8 mouse cellular contexts compared by ENCODE assay signal in the genomic region with DNA sequence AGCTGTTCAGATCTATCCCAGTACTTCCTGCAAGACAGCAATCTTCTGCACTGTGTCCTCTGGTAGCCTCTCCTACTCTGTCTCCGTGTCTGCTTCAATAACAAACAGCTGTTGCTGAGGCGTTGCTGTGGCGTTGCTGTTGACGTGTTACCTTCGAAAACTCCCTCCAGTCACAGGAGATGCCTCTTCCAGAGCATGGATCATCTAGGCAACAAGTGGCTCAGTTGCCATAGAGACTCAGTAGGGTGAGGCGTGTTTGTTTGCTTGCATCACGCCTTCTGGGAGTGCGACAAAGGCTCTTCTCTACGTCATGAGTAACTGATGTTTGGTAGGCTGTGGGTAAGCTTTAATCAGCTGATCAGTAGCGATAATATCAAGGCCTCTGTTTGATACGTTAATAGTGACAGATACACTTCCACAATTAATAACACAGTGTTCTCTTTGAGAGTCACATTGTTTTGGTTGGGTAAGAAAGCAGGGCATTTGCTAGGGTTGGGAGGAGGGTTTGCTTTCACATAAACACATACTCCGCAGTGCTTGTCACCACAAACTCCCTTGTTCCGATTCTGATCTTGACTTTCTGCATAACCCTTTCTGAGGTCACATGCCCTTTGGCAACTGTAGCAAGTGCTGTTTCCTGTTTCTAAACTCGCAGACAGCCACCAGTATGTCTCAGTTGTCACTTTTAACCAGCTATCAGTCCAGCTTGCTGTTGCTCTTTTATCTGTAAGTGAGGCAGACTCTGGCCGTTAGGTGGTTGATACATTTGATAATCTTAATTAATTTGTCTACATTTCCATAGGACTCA. TPM values are rescaled to one million over a fixed set of nuclear protein-coding genes. Genes with fewer than 3 reads are reported as not detected.
A peak's percentile ranks its signal among the peaks of the same experiment; 100 is the strongest.
DNase-seq lines count a peak whose midpoint lies in the region; ATAC-seq and TF ChIP-seq lines count a peak whose summit lies in the region.

No protein-coding gene starts in this region.

- no peak overlapping the region for H3K9ac ChIP-seq in forebrain, embryonic 14.5 days (ENCODE audit: low read length)
- H3K9ac ChIP-seq in forebrain, embryonic 13.5 days: no peak overlapping the region
- no peak overlapping the region for H3K9ac ChIP-seq in embryonic facial prominence, embryonic 14.5 days (ENCODE audit: low read depth, low read length)
- H3K9ac ChIP-seq in forebrain, embryonic 16.5 days (replicated peaks; ENCODE audit: low read depth, low read length): no peak overlapping the region

- no peaks in the 10 kb centered on the region for H3K36me3 ChIP-seq in forebrain, embryonic 14.5 days (ENCODE audit: control insufficient read depth, insufficient read depth, low read length)
- H3K36me3 ChIP-seq in forebrain, embryonic 13.5 days (ENCODE audit: poor library complexity, severe bottlenecking): no peaks in the 10 kb centered on the region
- H3K36me3 ChIP-seq in embryonic facial prominence, embryonic 14.5 days (ENCODE audit: control insufficient read depth, insufficient read depth, low read length): no peaks in the 10 kb centered on the region
- H3K36me3 ChIP-seq in macrophage (ENCODE audit: inconsistent target): no peaks in the 10 kb centered on the region
- no peaks in the 10 kb centered on the region for H3K36me3 ChIP-seq in thymus, adult 2 months (ENCODE audit: control insufficient read depth, insufficient read depth, low read length)
- no peaks in the 10 kb centered on the region for H3K36me3 ChIP-seq in forebrain, embryonic 16.5 days (ENCODE audit: control insufficient read depth, insufficient read depth)

- no peaks in the 10 kb centered on the region for H3K4me1 ChIP-seq in forebrain, embryonic 14.5 days (ENCODE audit: control insufficient read depth, insufficient read depth, low read length)
- no peaks in the 10 kb centered on the region for H3K4me1 ChIP-seq in forebrain, embryonic 13.5 days
- no peaks in the 10 kb centered on the region for H3K4me1 ChIP-seq in embryonic facial prominence, embryonic 14.5 days (ENCODE audit: control insufficient read depth, insufficient read depth, low read length)
- H3K4me1 ChIP-seq in thymus, adult 2 months (replicated peaks; ENCODE audit: control insufficient read depth, insufficient read depth, low read length): peaks cover 14% of the 10 kb centered on the region
- no peaks in the 10 kb centered on the region for H3K4me1 ChIP-seq in forebrain, embryonic 16.5 days (replicated peaks; ENCODE audit: control insufficient read depth, insufficient read depth, low read length)

- 80% methylated on average over 15 of the region's 15 CpGs for WGBS in forebrain, embryonic 14.5 days
- 80% methylated on average over 15 of the region's 15 CpGs for WGBS in forebrain, embryonic 13.5 days
- WGBS in embryonic facial prominence, embryonic 14.5 days: 51% methylated on average over 15 of the region's 15 CpGs
- 5% methylated on average over 15 of the region's 15 CpGs for WGBS in macrophage (ENCODE audit: missing documents)
- 3% methylated on average over 15 of the region's 15 CpGs for WGBS in thymus, adult 2 months
- WGBS in forebrain, embryonic 16.5 days: 73% methylated on average over 15 of the region's 15 CpGs

- no peak overlapping the region for H3K27ac ChIP-seq in forebrain, embryonic 14.5 days (ENCODE audit: low read depth, low read length)
- no peak overlapping the region for H3K27ac ChIP-seq in forebrain, embryonic 13.5 days
- H3K27ac ChIP-seq in embryonic facial prominence, embryonic 14.5 days (replicated peaks; ENCODE audit: low read depth, low read length): 0 out of 2 replicates have a peak overlapping the region, but pooled peaks have one; percentile 4
- peak overlapping the region; percentile 94 for H3K27ac ChIP-seq in macrophage
- H3K27ac ChIP-seq in thymus, adult 2 months (ENCODE audit: control insufficient read depth, insufficient read depth, low read length): peak overlapping the region; percentile 92
- H3K27ac ChIP-seq in forebrain, embryonic 16.5 days (ENCODE audit: low read length): no peak overlapping the region

- H3K9me3 ChIP-seq in forebrain, embryonic 14.5 days (replicated peaks; ENCODE audit: control insufficient read depth, low read length): no peaks in the 10 kb centered on the region
- H3K9me3 ChIP-seq in forebrain, embryonic 13.5 days (replicated peaks): no peaks in the 10 kb centered on the region
- H3K9me3 ChIP-seq in embryonic facial prominence, embryonic 14.5 days (ENCODE audit: control insufficient read depth, low read length): no peaks in the 10 kb centered on the region
- no peaks in the 10 kb centered on the region for H3K9me3 ChIP-seq in forebrain, embryonic 16.5 days (ENCODE audit: control insufficient read depth, low read length)

- no peaks in the 10 kb centered on the region for H3K79me2 ChIP-seq in macrophage (ENCODE audit: inconsistent target)

- no peak for TF ChIP-seq POLR2A in thymus, adult 2 months (IDR thresholded peaks at IDR 0.05; ENCODE audit: control insufficient read depth, extremely low read depth, insufficient read depth, low read length, poor library complexity)

- DNase-seq in forebrain, embryonic 14.5 days (ENCODE audit: low spot score): peak; percentile 1
- DNase-seq in B cell, adult 2 months: peak; percentile 78 to 84
- peak; percentile 26 for DNase-seq in embryonic facial prominence, embryonic 14.5 days (ENCODE audit: low spot score)
- peak; percentile 53 for DNase-seq in kidney, adult 9 months
- DNase-seq in thymus, adult 2 months: peak; percentile 69

- no peak overlapping the region for H3K4me3 ChIP-seq in forebrain, embryonic 14.5 days (ENCODE audit: low read depth, low read length)
- H3K4me3 ChIP-seq in forebrain, embryonic 13.5 days: no peak overlapping the region
- no peak overlapping the region for H3K4me3 ChIP-seq in embryonic facial prominence, embryonic 14.5 days (ENCODE audit: low read depth, low read length)
- peak overlapping the region; percentile 16 for H3K4me3 ChIP-seq in macrophage (ENCODE audit: inconsistent target)
- peak overlapping the region; percentile 42 for H3K4me3 ChIP-seq in thymus, adult 2 months (ENCODE audit: control insufficient read depth, insufficient read depth, low read length)
- no peak overlapping the region for H3K4me3 ChIP-seq in forebrain, embryonic 16.5 days (replicated peaks; ENCODE audit: low read length)

- ATAC-seq in forebrain, embryonic 14.5 days: no peak
- ATAC-seq in forebrain, embryonic 13.5 days: no peak
- ATAC-seq in embryonic facial prominence, embryonic 14.5 days (ENCODE audit: low read depth): no peak
- ATAC-seq in forebrain, embryonic 16.5 days: no peak

- no peak for TF ChIP-seq CTCF in thymus, adult 2 months (IDR thresholded peaks at IDR 0.05; ENCODE audit: borderline replicate concordance, control insufficient read depth, extremely low read depth, insufficient read depth, low read length, poor library complexity)

- no peak overlapping the region for H3K4me2 ChIP-seq in forebrain, embryonic 14.5 days (ENCODE audit: low read length)
- no peak overlapping the region for H3K4me2 ChIP-seq in forebrain, embryonic 13.5 days
- H3K4me2 ChIP-seq in embryonic facial prominence, embryonic 14.5 days (ENCODE audit: low read depth, low read length): no peak overlapping the region
- no peak overlapping the region for H3K4me2 ChIP-seq in forebrain, embryonic 16.5 days (ENCODE audit: low read length)

- H3K27me3 ChIP-seq in forebrain, embryonic 14.5 days (replicated peaks; ENCODE audit: control insufficient read depth, insufficient read depth, low read length): no peaks in the 10 kb centered on the region
- no peaks in the 10 kb centered on the region for H3K27me3 ChIP-seq in forebrain, embryonic 13.5 days
- H3K27me3 ChIP-seq in embryonic facial prominence, embryonic 14.5 days (replicated peaks; ENCODE audit: control insufficient read depth, insufficient read depth, low read length): no peaks in the 10 kb centered on the region
- no peaks in the 10 kb centered on the region for H3K27me3 ChIP-seq in thymus, adult 2 months (ENCODE audit: control insufficient read depth, insufficient read depth, low read length)
- no peaks in the 10 kb centered on the region for H3K27me3 ChIP-seq in forebrain, embryonic 16.5 days (replicated peaks; ENCODE audit: control insufficient read depth, insufficient read depth, low read length)

RNA-seq across cellular contexts. Expression of a gene that starts 46.8 kb away (rescaled TPM):
- 1.9 and 2.1 TPM in 2 replicates for polyA plus RNA-seq in forebrain, embryonic 14.5 days (2014; fragmentation: Nextera tagmentation; extraction: Ambion mirVana)
- 1.3 TPM in 2 replicates for polyA plus RNA-seq in forebrain, embryonic 13.5 days (2015; fragmentation: Nextera tagmentation; extraction: Ambion mirVana)
- 4.7 and 4.8 TPM in 2 replicates for polyA plus RNA-seq in embryonic facial prominence, embryonic 14.5 days (2014; fragmentation: Nextera tagmentation; extraction: Ambion mirVana)
- total RNA-seq in macrophage (2018; cell fraction: chromatin; rRNA removed): 1,000 to 10,000 TPM in 15 of 26 experiments, 100 to 1,000 TPM in 9, 10 to 100 TPM in 2; 39.9 to 4,056 (median 1,550) TPM
- total RNA-seq in macrophage (2018; cell fraction: cytosol; rRNA removed): 1,000 to 10,000 TPM in 4 of 26 experiments, 100 to 1,000 TPM in 14, 10 to 100 TPM in 8; 19.7 to 1,707 (median 322) TPM
- total RNA-seq in macrophage (2018; cell fraction: nucleus; rRNA removed): 1,000 to 10,000 TPM in 17 of 26 experiments, 100 to 1,000 TPM in 8, 10 to 100 TPM in 1; 40.8 to 3,646 (median 1,608) TPM
- polyA plus RNA-seq in macrophage (2018): 19.8 to 40.5 TPM (median 21.4 TPM) in 3 replicates
- 41.0 and 41.8 TPM in 2 replicates for polyA plus RNA-seq in thymus, adult 2 months (2012; rRNA removed)
- polyA plus RNA-seq in forebrain, embryonic 16.5 days (2015; fragmentation: Nextera tagmentation; extraction: Ambion mirVana): 2.5 and 2.9 TPM in 2 replicates

Comparison
In these comparisons a context has a peak if more than half of its experiments do, and no peak if none do; other contexts are left out.
1. DNase-seq: peak in every context shown above with its lines; median percentile 81 in B cell, adult 2 months; 69 in thymus, adult 2 months; 53 in kidney, adult 9 months; 26 in embryonic facial prominence, embryonic 14.5 days; 1 in forebrain, embryonic 14.5 days.
2. H3K27ac ChIP-seq: peak in embryonic facial prominence, embryonic 14.5 days (single experiment), macrophage (single experiment) and thymus, adult 2 months (single experiment); none in forebrain, embryonic 14.5 days (single experiment), forebrain, embryonic 13.5 days (single experiment) and forebrain, embryonic 16.5 days (single experiment).
3. H3K4me3 ChIP-seq: peak in macrophage (single experiment) and thymus, adult 2 months (single experiment); none in forebrain, embryonic 14.5 days (single experiment), forebrain, embryonic 13.5 days (single experiment), embryonic facial prominence, embryonic 14.5 days (single experiment) and forebrain, embryonic 16.5 days (single experiment).